Mouse (Mus musculus) urinary bladder, adult 18-20 months (tissue): Measurements from ENCODE around the gene Aldh1a3.

Experiments used
- DNase-seq, 2 experiments: peaks; one replicate each; pipeline ENCODE4 v3.0.0; 2022; ENCODE audit warnings: low spot score in 2 of 2, mixed read lengths in 2 of 2

Gene Aldh1a3

DNA sequence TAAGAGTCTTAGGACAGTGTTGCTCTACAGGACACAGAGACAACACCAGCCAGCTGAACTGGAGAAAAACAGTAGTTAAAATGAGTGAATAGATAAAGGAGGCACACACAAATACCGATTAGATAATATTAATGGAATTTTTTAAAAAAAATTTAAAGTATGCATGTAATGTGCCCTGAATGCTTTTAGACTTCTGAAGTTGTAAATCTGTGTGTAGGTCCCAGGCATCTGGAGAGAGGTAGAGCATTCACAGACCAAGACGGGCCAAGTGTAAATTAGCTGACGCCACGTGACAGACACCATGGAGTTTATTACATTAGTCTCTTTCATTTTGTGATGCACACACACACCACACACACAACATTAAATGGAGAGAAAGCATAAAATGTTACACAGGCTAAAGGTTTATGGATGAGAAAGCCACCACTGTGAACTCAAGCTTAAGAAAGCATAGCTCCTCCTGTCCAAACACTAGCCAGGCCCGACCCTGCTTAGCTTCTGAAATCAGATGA lies 57.3 kb downstream of the Aldh1a3 start:
- DNase-seq, result no peak

DNA sequence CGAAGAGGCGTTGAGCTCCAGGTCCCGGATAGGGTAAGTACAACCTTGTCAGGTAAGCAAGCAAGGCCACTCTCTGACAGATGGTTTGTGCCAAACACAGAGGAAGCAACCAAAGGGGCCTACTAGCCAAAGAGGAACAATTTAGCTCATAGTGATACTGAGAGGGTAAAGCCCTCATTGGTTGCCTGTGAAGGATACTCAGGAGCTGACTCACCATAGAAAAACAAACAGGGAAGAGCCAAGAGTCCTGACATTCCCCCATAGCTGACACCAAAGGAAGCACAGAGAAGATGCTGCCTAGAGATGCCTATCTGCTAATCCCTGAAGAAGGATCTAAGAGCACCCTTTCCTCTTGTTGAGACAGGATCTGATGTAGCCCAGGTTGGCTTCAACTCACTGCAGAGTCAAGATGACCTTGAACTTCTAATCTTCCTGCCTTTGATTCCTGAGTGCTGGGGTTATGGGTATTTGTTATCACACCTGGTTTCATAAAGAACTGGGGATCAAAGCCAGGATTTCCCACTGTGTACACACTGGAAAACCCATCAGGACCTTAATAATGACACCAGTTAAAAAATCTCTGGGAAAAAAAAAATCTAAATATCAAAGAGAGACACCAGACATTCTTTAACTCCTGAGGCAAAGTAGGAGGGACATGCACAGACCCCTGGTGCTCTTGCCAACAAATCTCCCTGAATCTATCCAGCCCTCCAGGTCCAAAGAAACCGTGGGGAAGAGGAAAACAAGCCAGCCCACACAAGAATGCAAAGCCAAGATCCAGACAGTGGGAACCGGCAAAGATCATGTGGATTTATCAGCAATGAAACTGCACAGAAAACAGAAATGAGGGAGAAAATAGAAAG lies 58.0 kb downstream of the Aldh1a3 start:
- DNase-seq, result no peak

DNA sequence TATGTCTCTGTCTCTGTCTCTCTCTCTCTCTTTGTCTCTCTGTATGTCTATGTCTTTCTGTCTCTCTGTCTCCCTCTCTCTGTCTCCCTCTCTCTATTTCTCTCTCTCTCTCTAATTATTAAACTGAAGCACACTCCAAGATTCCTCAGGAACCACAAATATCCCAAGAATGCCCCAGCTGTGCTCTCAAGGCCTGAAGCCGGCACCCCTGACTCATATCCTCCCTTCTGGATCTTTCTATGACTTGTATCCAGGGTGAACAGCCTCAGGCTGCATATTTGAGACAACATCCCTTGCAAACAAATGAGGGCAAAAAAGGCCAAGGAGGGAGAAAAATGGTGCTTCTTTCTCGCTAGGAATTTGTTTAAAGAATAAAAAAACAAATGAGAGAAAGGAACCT lies 61.4 kb downstream of the Aldh1a3 start, which contains the start of gene Gm10974:
Gm10974 (plus strand) TSS at position 2 of the 400 bp plus-strand sequence.
- DNase-seq, result no peak

DNA sequence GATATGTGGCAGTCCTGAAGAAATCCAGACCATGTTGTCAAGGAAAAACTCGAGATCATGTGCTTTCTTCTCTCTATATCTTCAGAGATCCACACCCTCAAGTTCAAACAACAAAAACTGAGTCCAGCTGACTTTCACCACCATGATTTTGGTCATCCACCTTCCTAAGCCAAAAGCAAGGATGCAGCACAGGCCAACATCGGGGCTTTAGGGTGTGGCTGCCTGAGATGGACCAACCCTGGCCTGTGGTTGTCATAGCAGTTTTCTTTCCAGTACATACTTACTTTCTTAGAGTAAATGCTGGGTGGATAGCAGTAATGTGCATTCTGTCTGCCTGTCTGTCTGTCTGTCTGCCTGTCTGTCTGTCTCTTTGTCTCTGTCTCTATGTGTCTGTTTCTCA lies 61.9 kb downstream of the Aldh1a3 start:
- no peak for DNase-seq

DNA sequence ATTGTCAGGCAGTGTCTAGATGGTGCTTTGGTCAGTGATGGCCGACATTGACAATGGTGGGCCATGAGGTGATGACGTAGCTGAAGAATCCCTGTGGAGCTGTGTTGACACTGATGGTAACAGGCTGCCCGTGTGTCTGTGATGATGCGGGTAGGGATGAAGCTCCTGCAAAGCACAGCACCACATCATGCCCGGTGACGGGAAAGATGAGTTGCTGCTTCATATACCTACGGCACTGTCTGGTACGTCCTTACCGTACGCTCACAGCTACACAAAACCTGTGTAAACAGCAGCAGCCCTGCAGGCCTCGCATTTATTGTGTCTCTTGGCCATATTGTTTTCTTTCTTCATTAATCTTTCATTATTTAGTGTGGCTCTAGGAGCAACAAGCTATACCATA lies 62.8 kb downstream of the Aldh1a3 start:
- DNase-seq, result no peak

DNA sequence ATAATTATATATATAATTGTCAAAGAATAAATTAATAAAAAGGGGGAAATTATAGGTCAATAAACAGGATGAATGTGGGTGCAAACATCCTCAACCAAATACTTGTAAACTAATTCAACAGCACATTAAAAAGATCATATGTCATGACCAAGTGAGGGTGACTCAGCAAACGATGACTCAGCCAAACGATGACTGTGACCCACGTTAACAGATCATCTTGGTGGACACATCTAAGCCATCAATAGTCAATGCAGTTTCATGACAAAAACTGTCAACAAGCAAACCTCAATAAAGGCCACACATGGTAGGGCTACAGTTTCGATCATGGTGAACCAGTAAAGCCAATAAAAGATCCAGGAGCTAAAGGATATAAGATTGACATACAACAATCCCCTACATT lies 68.3 kb downstream of the Aldh1a3 start:
- DNase-seq, result no peak

DNA sequence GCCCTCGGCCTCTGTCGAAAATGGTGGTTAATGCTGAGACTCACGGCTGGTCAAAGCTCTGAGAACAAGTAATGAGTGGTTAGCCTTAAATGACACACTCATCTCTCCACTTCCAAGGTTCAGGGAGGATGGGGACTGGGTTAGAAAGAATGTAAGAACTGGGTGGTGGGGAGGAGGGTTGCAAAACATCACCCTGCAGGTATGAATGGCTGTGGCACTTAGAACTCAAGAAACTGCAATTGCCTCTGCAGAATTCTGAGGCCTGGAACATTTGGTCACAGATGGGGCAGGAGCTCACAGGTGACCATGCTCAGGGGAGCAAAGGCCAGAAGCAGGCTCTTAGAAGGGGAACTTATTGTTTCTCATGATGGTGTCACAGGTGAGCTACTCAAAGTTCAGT lies 68.9 kb downstream of the Aldh1a3 start:
- no peak for DNase-seq

DNA sequence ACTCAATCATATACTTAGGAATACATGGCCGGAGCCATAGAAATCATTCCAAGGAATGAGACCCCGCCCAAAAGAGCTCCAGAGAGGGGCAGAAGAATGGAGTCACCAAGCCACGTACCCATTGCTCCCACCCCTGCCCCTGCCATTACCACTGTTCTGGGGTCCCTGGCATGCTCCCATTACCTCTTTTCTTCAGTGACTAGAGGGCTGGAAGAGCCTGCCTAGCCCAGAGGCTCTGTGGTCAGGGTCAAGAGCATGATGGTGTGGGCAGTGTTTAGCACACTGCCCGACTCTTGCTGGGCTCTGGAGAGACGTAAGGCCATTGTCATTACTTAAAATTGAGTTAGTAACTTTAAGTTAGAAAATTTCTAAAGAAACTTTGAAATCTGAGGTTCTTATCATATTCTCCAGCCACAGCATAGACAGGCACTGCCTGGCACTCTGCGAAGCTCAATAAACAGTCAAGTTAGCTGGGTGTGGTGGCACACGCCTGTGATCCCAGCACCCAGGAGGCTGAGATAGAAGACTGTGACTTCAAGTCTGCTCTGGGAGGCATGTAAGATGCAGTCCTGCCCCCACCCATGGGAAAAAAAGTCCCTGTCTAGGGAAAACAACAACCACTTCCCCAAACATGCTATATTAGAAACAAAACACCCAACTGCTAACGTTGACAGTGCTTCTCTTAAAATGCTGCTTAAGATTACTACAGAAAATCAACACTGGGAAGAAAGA lies 71.4 kb downstream of the Aldh1a3 start:
- DNase-seq, result no peak

DNA sequence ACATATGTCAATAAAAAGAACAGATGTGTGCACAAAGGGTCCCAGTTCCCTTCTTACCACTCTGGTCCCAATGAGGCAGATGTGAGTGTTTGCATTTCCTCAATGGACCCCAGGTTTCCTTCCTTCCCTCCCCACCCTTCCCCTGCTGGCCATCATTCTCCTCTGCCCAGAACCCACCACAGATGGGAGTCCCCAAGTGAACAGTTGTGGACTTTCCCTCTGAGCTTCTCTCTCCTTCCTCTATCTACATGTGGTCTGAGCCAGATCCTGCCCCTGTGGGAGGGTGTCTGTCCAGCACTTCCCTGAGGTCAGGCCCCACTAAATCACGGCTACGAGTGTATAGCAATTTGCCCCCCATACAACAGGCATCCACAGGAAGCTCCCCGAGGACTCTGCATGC lies 72.4 kb downstream of the Aldh1a3 start:
- no peak for DNase-seq

DNA sequence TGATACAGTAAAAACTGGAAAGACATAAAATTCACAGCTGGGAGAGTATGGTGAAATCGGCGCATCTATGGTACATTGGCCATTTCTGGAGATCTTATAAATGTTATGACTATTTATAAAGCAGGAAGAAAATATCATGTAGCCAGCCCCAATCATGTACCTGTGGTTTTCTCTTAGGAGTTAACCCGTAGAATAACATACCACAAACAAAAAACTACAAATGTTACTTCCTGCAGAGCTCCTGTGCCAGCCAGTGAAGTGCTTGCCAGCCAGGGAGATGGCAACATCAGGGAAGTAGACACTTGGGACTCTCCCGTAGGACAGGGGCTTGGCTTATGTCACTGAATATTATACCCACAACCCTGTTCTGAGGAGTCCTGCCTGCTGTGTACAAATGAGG lies 76.2 kb downstream of the Aldh1a3 start:
- no peak for DNase-seq

DNA sequence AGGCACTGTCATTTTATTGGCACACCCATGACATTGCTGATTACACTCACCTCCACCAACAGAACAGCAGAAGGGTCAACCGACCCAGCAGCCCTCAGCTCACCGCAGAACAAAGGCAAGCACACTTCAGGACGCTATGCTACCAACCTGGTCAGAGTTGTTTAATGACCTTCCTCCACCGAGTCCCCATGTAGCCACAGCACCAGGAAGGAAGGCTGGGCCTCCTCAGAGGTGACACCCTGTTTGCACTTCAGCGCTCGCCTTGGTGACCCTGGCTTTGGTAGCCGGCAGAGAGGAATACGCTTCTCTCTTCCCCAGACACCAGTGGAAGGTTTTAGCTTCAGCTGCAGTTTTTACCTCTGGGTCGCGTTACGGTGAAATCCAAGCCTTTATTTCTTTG lies 77.6 kb downstream of the Aldh1a3 start:
- no peak for DNase-seq

DNA sequence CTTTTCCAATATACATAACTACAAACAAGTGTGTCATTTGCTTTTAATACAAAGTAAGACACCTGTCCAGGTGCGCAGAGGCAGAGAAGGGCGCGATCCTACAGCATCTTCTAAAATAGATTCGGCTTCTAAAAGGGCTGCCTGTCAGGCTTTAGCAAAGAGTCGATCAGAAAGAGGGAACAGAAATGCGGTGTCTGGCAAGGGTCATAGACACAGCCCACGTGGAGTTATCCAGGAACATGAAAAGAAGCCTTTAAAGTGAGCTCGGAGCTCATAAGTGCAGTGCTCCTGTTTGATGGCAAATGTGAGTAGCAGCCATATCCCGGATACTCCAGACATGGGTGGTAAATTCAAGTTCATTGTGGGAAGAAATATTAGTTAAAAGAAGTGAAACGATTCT lies 78.7 kb downstream of the Aldh1a3 start:
- DNase-seq, result no peak

DNA sequence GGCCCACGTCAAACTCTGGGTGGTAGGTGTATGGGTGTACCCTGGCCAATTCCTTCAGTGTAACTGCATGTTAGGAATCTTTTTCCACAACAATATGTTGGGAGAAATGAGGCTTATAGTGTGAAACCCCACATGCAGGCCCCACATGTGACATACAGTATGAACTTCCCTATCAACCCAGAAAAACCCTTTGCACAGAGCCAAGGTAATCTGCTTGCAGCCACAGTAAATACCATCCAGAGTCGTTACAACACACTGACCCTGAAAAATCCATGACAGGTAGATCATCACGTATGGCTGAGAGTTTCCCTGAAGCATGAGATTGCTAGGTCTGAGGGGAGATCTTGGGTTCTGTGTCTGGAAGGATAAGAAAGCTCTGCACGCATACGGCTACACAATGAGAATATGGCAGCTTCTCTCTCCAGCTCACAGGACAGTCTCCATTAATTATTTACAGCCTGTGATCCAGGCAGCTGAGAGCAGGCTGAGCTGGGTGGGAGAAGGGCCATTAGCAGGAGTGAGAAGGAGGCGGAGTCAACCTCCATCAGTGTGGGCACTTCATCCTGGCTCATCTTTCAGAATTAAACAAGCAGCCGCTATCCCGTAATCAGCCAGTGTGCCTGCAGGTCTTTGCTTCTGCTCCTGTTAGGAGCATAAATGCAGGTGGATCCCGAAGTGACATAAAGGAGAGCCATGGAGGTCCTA lies 80.2 kb downstream of the Aldh1a3 start:
- no peak for DNase-seq

DNA sequence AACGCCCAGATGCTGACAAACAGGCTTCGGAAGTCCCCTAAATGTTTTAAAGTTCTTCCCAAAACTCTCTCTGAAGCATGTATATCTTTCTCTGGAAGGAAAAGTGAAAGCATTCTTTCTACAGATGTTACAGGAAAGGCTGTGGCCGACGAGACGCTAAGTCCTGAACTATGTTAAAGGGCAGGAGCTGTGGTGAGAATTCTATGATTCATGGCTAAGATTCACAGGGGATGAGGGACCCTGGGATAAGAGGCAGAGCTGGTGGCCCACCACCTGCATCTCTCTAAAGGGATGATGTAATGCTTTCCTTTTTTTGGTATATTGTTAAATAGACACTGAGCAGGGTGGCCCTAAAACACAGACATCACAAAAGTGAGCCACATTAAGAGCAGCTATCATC lies 84.0 kb downstream of the Aldh1a3 start:
- no peak for DNase-seq

DNA sequence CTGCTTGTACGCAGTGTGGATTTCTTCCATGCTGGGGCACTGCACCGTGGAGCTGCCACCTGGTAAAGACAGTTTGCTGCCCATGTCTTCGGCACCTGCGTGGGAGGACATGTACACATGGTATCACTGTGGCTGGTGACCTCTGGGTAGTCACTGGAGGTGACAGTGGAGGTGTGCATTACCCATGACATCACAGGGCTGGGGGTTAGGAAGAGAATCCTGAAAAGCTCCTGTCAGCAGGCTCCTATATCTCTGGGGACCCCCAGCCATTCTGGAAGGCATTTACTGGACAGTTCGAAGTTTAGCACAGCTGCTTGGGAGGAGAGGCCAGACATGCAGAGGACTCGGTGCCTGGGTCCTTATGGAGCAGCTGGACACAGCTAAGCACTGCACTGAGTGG lies 84.5 kb downstream of the Aldh1a3 start:
- no peak for DNase-seq

DNA sequence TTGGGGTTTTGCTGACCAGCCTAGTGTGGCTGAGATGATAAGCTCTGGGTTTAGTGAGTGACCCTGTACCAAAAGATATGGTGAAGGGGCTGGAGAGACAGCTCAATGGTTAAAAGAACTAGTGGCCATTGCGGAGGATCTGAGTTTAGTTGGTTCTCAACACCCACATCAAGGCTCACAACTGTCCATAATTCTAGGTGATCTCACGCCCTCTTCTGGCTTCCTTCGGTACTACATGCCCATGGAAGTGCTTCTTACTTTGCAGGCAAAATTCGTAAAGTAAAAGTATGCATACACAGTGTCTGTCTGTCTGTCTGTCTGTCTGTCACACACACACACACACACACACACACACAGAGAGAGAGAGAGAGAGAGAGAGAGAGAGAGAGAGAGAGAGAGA lies 85.0 kb downstream of the Aldh1a3 start:
- DNase-seq, result peak; percentile 44 to 54
